Mouse (Mus musculus) embryo, embryonic 10 days (tissue): Measurements from ENCODE around the gene Arid5b.
"Not testable (repeated sequence)": the region's sequence is repeated elsewhere in the genome, so short reads cannot be mapped to it uniquely, and the experiment has no call there.

Source experiments
- DNase-seq: peaks from one replicate; pipeline ENCODE4 v3.0.0-alpha.2; 2015; ENCODE audit warnings: low spot score

The Arid5b gene

GRCm38 (mm10) chr10:68110182-68110581, 168.4 kb downstream of the Arid5b start:
- DNase-seq, result no peak

GRCm38 (mm10) chr10:68109651-68110050, 168.9 kb downstream of the Arid5b start:
- DNase-seq, result no peak

- no peak for DNase-seq
Observed at GRCm38 (mm10) chr10:68107716-68108115, 170.8 kb downstream of the Arid5b start.

GRCm38 (mm10) chr10:68106351-68106950, 172.1 kb downstream of the Arid5b start:
- DNase-seq, result no peak

GRCm38 (mm10) chr10:68104881-68105781, 173.4 kb downstream of the Arid5b start:
- DNase-seq, result no peak

- DNase-seq, result peak; percentile 29
Observed at GRCm38 (mm10) chr10:68104481-68104880, 174.1 kb downstream of the Arid5b start.

- no peak for DNase-seq
Observed at GRCm38 (mm10) chr10:68103988-68104387, 174.6 kb downstream of the Arid5b start.

GRCm38 (mm10) chr10:68103078-68103855, 175.3 kb downstream of the Arid5b start:
- DNase-seq, result peak; percentile 47

- DNase-seq, result no peak
Observed at GRCm38 (mm10) chr10:68102566-68102965, 176.0 kb downstream of the Arid5b start.

GRCm38 (mm10) chr10:68101251-68101650, 177.3 kb downstream of the Arid5b start:
- DNase-seq, result no peak

GRCm38 (mm10) chr10:68100506-68100905, 178.0 kb downstream of the Arid5b start:
- DNase-seq, result no peak

GRCm38 (mm10) chr10:68099801-68100200, 178.7 kb downstream of the Arid5b start:
- DNase-seq, result not testable (repeated sequence)

- DNase-seq, result no peak
Observed at GRCm38 (mm10) chr10:68097821-68098675, 180.5 kb downstream of the Arid5b start.

- DNase-seq, result no peak
Observed at GRCm38 (mm10) chr10:68096395-68096794, 182.1 kb downstream of the Arid5b start.

GRCm38 (mm10) chr10:68095136-68095535, 183.4 kb downstream of the Arid5b start:
- DNase-seq, result no peak

- DNase-seq, result no peak
Observed at GRCm38 (mm10) chr10:68093496-68093895, 185.0 kb downstream of the Arid5b start.

- no peak for DNase-seq
Observed at GRCm38 (mm10) chr10:68091840-68092239, 186.7 kb downstream of the Arid5b start.

- no peak for DNase-seq
Observed at GRCm38 (mm10) chr10:68091011-68091410, 187.5 kb downstream of the Arid5b start.

- DNase-seq, result no peak
Observed at GRCm38 (mm10) chr10:68090544-68090943, 188.0 kb downstream of the Arid5b start.

GRCm38 (mm10) chr10:68090197-68090535, 188.4 kb downstream of the Arid5b start:
- DNase-seq, result no peak

- DNase-seq, result peak; percentile 40
Observed at GRCm38 (mm10) chr10:68089435-68090196, 188.9 kb downstream of the Arid5b start.
